Mouse (Mus musculus): ENCODE data around the gene Trub1.

The Trub1 gene

DNA sequence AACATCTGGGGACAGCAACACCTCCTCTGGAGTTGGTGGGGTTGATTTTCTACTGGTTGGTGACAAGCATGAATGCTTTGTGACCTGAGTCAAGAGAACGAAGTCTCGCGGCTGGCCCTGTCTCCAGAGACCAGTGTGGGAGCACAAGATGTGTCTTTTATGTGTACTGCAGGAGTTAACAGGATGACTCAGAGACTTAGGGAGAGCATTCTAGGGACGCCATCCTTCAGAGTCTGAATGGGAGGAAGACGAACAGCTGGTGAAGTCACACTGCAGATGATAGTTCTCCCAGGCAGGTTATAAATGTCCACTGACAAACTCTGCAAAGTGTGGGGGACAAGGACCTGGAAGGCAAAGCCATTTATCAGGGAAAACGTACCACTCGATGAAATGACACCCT, 11.2 kb upstream of the Trub1 start:
- DNase-seq (ENCODE audit: low spot score): no peak

DNA sequence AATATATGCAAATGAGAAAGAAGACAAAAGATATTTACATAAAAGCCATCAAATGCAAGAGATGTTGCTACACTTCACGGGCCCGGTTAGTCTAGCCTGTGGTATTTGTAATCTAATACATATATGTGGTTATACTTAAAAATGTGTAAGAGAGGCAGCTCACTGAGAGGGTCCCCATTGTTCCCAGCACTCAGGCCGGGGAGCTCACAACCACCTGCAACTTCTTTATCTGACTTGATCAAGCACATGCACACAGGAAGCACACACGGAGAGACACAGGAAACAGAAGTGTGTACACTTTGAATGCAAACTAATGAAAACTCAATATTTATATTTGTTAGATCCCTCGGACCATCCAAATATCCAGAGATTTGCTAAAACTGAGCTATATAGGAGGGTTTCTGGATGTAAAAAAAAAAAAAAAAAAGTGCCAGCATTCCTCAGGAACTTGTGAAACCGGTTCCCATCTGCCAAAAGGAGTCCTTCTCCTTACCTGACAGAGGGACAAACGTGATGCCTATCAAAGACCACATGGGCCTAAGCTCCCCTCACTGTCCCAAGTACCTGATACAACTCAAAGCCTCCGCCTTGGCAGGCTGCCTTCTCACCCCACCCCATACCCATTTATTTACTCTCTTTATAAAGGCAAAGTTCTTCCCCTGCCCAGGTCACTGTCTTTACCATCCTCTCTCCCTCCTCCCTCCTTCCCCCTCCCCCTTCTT, 9.6 kb upstream of the Trub1 start:
- no peak for DNase-seq (ENCODE audit: low spot score)

DNA sequence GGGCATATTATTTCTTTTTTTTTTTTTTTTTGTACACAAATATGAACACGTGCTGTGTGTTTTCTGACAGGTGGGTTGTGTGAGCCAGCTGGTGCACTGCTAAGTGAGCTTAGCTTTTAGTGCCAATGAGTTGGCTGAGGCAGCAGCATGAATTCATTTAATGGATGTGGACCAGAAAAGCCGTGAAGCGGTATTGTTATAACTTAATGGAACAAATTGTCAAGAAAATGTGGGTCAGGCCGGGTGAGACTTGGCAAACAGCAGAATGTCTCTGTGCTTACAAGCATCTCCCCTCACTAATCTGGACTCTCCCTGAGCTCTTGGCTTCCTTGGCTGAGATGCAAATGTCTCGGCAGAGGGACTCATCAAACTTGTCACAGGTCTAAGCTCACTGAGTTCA, 7.7 kb upstream of the Trub1 start:
- DNase-seq (ENCODE audit: low spot score): no peak

DNA sequence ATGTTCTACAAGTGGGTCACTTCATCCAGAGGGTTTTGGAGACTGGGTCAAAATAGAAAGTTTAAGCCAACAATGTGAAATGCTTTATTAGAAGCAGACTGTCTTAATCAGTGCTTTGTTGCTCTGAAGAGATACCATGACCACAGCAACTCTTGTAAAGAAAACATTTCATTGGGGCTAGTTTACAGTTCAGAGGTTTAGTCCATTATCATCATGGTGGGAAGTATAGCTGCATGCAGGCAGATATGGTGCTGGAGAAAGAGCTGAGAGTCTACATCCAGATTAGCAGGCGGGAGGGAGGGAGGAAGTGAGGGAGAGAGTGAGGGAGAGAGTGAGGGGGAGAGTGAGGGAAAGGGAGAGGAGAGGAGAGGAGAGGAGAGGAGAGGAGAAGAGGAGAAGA, 1.9 kb upstream of the Trub1 start:
- no peak for DNase-seq (ENCODE audit: low spot score)

DNA sequence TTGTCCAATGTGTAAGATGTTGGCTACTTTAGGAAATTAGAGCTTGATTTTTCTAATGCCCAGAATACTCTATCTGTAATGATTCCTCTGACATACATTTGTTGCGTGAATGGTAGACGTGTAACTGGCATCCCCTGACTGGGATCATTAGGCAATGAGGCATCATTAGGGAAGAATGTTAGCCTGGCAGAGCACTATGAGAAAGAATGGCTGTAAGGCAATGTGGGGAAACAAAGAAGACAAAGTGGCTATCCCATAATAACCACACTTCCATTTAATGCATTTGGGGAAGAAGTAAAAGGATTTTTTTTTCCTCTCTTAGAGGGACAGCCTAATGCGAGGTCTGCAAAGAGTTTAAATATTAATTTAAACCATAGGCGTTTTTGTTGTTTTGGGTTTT, 950 bp upstream of the Trub1 start:
- DNase-seq (ENCODE audit: low spot score): no peak

DNA sequence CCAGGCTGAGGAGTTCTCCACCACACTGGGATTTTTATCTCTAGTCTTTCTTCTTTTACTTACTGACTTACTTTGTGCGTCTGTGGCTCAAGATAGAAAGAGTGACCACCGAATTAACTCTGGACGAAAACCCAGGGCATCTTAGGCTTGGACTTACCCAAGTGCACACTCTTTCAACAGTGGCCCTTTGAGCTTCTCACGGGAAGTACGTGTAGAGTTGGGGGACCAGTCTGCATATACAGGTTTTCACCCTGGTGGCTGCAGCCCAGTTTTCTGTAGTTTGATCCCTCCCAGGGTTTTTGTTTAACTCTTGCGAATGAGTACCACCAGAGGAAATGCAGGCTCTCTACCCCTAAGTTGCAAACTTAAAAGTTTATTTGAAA, 497 bp downstream of the Trub1 start:
- DNase-seq (ENCODE audit: low spot score): no peak

DNA sequence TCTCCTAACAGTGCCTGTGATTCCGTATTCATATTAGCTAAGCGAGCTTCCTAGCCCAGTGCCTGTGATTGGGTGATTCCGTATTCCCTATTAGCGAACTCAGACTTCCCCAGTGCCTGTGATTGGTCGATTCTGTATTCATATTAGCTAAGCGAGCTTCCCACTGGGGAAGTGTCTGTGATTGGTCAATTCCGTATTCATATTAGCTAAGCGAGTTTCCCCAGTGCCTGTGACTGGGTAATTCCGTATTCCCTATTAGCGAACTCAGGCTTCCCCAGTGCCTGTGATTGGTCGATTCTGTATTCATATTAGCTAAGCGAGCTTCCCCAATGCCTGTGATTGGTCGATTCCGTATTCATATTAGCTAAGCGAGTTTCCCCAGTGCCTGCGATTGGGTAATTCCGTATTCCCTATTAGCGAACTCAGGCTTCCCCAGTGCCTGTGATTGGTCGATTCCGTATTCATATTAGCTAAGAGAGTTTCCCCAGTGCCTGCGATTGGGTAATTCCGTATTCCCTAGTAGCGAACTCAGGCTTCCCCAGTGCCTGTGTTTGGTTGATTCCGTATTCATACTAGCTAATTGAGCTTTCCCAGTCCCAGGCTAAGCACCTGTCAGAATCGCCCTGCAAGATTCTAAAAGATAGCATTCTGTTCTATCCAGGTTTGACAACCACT, 2.7 kb downstream of the Trub1 start:
- DNase-seq (ENCODE audit: low spot score): no peak

DNA sequence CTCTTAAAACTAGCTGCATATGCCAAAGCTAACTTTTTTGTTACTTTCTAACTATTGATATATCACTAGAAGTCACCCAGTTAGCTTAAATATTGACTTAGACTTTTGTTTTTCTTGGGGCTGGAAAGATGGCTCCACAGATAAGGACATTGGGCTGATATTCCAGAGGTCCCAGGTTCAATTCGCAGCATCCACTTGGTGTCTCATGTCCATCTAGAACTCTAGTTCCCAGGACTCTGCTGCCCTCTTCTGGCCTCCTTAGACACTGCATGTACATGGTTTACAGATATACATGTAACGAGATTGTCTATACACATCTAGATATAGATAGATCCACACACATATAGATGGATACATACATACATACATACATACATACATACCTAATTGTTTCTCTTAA, 4.4 kb downstream of the Trub1 start:
- peak; percentile 38 for DNase-seq (ENCODE audit: low spot score)

DNA sequence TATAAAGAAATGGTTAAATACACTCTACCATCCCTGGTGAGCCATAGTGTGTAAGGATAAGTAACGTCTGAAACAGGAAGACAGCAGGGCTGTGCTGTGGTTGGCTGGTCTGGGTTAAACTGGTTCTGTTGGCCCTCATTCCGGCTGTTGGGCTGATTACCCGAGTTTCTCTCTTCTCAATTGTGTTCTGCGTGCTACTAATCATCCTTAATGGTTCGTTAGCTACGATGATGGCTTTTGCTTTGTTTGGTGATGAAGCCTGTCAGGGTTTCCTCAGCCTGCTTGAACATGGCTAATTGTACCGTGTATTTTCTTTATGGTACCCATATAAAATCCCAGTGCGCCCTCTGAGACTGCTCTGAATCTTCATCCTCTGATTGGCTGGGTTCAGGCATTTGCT, 11.0 kb downstream of the Trub1 start:
- no peak for DNase-seq (ENCODE audit: low spot score)

DNA sequence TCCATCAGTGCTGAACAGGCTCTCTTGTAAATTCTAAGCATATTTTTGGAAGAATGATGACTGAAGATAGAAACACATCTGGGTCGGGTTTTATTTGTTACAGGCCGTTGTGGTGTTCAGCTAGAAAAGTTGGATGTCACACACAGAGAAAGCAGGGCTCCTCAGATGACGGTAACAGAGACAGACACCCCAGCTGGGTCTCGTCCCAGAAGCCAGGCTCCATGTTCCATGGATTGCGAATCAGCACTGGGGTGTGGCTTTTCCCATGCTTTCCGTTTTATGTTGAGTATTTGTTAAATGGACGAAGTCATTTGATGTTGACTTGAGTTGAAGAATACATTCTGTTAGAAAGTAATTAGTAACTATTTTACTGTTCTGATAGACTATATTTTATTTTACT, 13.0 kb downstream of the Trub1 start:
- DNase-seq (ENCODE audit: low spot score): no peak

DNA sequence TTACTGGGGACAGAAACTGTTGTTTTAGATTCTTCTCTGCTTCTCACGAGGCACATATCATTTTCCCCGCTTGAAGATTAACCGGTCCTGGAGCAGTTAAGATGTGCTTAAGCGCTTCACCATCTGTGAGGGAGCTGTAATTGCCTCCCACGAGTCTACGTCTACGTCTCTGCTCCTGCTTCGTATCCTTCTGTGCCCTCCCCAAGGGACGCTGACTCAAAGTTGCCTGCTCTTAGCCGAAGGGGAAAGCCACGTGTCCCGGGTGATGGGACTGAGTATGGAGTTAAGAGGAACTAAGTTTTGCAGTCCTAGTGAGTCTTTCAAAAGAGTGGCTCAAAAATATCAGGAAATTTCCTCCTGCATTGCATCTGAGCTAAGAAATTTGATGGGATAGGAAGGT, 18.3 kb downstream of the Trub1 start:
- DNase-seq (ENCODE audit: low spot score): no peak

DNA sequence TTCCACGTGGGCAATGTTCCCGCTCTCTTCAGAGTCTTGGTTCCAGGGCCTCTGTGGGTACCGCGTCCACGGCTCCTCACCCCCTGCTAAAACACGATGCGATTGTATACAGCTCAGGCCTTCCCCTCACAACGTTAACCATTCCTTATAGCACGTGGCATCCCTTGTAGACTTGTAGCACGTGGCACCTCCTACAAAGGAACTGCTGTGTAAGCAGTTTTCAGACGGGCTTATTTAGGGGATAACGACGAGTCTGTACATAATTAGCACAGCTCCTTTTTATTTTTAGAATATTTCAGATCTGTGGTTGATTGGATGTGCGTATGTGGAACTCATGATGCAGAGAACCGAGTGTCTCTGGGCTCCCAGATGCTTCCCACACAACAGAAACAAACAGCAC, 19.5 kb downstream of the Trub1 start:
- no peak for DNase-seq (ENCODE audit: low spot score)

DNA sequence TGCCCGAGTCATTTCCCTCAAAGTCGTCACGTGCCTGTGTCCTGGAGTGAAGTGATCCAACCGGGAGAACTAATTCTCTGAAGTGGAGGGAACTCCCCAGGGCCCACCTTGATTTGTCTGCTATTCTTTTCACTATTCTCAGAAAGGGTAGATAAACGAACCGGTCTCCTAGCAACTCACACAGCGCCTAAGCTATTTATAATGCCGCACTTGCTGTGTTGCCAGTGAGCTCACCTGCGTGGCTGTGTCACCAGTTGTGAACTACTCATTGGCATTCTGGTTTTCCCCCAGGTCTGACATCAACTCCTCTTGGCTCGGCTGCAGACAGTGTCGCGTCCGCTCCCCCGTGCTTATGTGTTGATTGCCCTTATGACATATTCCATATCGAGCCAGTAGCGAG, 20.6 kb downstream of the Trub1 start:
- no peak for DNase-seq (ENCODE audit: low spot score)

DNA sequence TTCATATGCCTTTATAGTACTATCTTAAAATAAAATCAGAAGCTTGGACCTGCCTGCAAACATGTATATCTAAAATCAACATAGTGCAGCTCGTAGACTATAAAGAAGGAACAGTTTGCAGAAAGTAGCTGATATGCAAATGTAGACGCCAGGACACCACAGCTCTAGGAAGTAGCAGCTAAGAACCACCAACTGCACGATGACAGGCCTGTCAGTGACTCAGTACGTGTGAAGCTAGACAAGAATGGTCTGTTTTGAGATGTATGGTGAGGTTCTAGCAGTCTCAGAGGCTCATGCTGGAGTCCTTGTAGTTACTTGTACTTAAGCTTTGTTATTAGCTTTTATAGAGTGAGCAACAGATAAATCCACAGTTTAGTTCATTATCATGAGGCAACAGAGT, 22.6 kb downstream of the Trub1 start:
- no peak for DNase-seq (ENCODE audit: low spot score)

DNA sequence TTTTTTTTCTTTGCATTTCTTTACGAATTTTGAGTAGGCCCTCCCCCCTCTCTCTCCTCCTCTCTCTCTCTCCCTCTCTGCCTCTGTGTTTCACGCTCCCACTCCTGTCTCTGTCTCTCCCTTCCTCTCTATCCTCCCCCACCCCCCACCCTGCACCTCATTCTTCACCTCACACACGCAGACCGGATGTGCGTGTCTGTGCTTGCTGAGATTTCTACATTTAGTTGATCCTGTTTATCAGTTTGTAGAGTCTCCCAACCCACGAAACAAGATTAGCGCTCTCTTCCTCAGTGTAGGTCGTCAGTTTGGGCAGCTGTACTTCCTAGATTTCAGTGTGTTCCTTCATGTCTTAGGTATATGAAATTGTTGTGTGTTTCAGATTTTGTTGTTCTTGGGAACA, 24.6 kb downstream of the Trub1 start:
- DNase-seq (ENCODE audit: low spot score): no peak

DNA sequence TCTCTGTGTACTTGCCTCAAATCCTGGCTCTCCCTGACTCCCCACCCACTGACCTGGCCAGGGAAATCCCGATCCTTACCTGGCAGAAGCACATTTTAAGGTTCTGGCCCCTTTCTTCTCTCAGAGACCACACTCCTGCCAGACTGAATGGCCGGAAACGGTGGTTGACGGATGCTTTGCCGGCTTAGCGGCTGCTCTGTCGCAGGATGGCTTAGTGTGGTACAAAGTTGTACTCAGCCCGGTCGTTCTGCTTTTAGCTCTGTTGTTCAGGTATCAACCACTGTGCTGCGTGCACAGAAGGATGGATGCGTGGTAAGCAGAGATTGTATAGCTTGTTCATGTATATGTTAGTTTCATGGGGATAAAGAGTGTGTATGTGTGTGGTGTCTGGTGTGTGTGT, 25.3 kb downstream of the Trub1 start:
- DNase-seq (ENCODE audit: low spot score): no peak

DNA sequence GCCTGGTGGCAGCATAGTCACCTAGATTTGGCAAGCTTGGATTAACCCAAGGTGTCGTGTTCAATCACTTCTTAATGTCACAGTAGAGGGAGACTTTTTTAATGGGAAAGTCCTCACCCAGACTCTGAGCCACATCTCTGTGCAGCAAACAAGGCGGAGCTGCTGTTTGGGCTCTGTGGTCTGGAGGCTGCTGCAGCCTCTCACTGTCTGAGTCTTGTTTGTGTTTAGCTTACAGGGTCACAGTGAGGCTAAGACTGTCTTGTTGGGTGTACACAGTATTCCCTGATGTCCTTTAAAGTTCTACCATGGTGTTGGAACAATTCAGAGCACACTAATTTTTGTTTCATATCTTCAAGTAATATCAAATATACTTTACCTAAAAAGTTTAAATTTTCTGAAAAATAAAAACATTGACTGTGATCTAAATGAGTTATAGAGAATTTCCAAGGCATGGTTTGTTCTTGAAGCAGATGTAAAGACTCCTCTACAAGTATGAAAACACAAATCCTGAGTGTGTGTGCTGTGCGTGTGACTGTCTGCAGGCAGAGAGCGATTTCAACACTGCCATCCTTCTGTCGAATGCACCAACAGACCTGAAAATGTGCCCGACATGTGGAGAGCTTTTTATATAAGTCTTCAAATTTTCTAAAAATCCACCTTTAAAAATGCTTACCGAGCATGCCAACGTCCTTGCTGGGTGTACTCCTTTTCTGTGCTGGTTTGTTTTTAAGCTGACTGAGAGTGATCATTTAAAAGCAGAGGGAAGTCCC, 27.4 kb downstream of the Trub1 start:
- DNase-seq (ENCODE audit: low spot score): no peak

DNA sequence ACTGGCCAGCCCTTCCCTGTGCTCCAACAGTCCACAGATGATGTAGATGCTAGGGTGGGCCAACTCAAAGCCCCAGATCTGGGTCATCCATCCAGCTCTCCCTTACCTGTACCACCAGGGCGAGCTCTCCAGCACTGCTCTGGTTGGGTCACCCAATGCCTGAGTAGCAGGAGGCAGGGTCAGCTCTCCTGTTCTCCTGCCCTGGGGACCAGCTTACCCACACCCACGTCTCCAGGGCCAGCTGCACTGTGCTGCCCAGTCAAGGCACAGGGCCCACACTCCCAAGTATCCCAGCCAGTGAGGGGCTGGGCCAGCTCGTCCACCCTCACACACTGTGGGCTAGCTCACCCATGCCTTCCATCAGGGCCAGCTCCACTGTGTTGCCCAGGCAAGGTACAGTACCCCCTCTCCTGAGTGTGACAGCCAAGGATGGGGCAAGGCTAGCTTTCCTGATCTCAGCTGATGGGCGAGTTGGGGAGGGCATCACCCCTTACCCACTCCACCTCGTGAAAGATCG, 29.1 kb downstream of the Trub1 start:
- DNase-seq (ENCODE audit: low spot score): no peak

DNA sequence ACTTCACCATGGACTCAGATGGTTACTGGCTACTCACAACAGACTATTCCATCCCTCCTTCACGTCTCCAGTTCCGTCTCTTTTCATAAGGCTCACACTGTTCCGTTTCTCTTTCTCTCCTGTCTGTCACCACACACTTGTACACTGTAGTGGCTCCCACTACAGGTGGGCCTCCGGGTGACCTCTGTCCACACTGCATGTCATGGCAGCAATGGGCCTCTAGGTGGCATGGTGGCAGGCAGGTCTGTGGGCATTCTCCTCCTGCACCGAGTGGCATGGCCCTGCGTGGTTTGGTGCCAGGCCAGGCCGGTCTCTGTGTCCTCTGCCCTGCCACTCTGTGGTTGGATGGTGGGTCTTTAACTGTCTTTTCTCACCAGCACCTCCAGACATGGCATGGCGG, 30.1 kb downstream of the Trub1 start:
- DNase-seq (ENCODE audit: low spot score): peak; percentile 50

DNA sequence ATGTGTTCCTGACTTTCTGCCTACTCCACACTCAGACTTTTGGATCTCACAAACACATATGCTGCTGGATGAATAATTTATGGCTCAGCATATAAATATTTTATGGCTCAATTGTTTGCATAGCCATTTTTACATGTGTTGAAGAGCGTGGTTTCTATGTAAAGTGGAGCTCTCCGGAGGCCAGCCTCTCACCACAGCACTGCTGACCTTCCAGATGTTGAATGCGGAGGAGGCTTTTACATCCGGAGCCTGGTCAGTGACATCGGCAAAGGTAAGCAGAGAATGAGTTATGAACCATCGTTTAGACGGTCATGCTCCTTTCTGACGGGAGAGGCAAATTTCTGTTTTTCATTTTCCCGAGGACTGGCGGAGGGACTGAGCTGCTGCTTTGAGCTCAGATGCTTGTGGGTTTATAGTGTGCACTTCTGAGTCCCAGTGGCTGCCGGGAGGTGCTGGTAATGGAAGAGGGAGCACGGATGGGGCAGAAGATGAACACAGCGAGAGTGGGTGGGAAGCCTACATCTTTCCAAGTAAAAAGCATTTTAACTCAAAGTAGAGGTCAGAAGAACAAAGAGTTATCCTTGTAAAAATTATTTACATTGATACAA, 34.4 kb downstream of the Trub1 start:
- DNase-seq (ENCODE audit: low spot score): no peak

DNA sequence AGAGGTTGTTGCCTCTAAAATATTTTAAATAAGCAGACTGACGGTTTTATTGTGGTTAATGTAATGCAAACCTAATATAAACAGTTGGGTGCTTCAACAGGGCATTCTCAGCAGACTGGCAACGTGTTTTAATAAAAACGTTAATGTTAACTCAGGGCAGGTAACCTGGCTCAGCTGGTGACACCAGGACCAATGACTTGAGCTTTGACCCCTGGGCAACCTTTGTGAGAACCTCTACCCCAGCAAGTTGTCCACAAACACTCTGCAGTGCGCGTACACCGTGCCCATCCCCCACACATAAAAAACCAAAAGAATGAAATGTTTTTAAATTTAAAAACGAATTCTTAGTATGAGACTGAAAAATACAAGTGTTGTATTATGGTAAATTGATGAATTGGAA, 36.8 kb downstream of the Trub1 start:
- no peak for DNase-seq (ENCODE audit: low spot score)

DNA sequence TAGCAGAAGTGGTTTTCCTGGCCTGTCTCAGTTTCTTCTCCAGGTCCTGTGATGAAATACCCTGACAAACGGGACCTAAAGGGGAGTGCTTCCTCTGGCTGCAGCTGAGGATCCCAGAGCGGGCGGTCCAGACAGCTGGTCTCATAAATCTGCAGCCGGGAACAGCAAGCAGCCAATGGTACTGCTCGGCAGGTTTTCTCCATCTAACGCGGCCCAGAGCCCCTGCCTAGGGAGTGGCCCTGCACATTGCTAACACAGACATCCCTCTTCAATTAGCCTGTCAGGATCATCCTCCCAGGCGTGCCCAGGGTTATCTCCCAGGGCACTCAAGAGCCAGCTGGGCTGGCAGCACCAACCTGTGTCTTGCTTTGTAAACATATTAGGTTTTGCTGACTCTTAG, 38.3 kb downstream of the Trub1 start:
- no peak for DNase-seq (ENCODE audit: low spot score)

DNA sequence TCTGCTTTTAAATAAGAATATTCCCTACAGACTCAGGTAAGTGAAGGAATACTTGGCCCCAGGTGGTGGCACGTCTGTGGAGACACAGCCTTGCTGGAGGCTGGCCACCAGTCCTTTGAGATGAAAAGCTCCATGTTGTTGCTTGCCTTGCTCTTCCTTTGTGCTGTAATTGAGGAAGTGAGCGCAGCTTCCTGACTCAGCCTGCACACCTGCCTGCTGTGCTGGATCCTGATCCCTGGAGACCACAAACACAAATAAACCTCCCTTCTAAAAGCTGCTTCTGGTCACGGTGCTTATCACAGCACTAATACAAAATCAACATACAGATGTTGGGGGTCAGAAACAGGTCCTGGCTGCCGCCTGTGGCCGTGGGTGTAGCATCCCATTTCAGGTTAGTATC, 41.3 kb downstream of the Trub1 start:
- DNase-seq (ENCODE audit: low spot score): no peak
